Mouse (Mus musculus) heart, embryonic 11.5 days (tissue): ENCODE measurements at regions not wholly inside any gene's neighbourhood (a gene's known extent, or its start where the extent isn't known, plus 50 kb on each side); places are given as distances from the start of the nearest gene placed in this dataset.

Experiments used
- ATAC-seq: fragments of 200-750 bp; cut with Nextera tagmentation; replicated peaks from 2 replicates; pipeline ENCODE4 v1.8.0; 2017; ENCODE audit warnings: moderate library complexity; ENCODE audit not compliant: insufficient number of reproducible peaks, low FRiP score, low TSS enrichment
- H3K27ac ChIP-seq: fragments of 300-500 bp; sonication (generic); 2 replicates; pipeline ENCODE4 v1.5.1; 2014; ENCODE audit warnings: mild to moderate bottlenecking, low read depth, low read length
- H3K27me3 ChIP-seq: fragments of 300-500 bp; sonication (generic); 2 replicates; pipeline ENCODE4 v1.6.1; 2014; ENCODE audit warnings: mild to moderate bottlenecking, low read length, mixed read lengths; ENCODE audit not compliant: control insufficient read depth, insufficient read depth
- H3K36me3 ChIP-seq: fragments of 300-500 bp; sonication (generic); 2 replicates; pipeline ENCODE4 v1.6.1; 2014; ENCODE audit warnings: mild to moderate bottlenecking, low read length, moderate library complexity, mixed read lengths; ENCODE audit not compliant: control insufficient read depth, insufficient read depth
- H3K4me1 ChIP-seq: fragments of 300-500 bp; sonication (generic); 2 replicates; pipeline ENCODE4 v1.6.1; 2014; ENCODE audit warnings: low read length; ENCODE audit not compliant: control insufficient read depth, insufficient read depth
- H3K4me2 ChIP-seq: fragments of 300-500 bp; sonication (generic); 2 replicates; pipeline ENCODE4 v1.6.1; 2014; ENCODE audit warnings: mild to moderate bottlenecking, moderate library complexity
- H3K4me3 ChIP-seq: fragments of 300-500 bp; sonication (generic); 2 replicates; pipeline ENCODE4 v1.5.1; 2014; ENCODE audit warnings: low read depth, low read length
- H3K9ac ChIP-seq: fragments of 300-500 bp; sonication (generic); 2 replicates; pipeline ENCODE4 v1.6.1; 2014; ENCODE audit warnings: mild to moderate bottlenecking, low read depth, low read length, moderate library complexity
- H3K9me3 ChIP-seq: fragments of 300-500 bp; sonication (generic); replicated peaks from 2 replicates; pipeline ENCODE4 v1.6.1; 2016; ENCODE audit warnings: low read length; ENCODE audit not compliant: control insufficient read depth
- WGBS: fragments of 180-500 bp; shearing (Covaris S2); extraction: QIAGEN DNeasy Blood & Tissue Kit; methylation state at CpG from one replicate; pipeline ENCODE4 v1.1.7; 2014; ENCODE audit not compliant: insufficient replicate concordance; 5-methylcytosine and 5-hydroxymethylcytosine counted together

DNA sequence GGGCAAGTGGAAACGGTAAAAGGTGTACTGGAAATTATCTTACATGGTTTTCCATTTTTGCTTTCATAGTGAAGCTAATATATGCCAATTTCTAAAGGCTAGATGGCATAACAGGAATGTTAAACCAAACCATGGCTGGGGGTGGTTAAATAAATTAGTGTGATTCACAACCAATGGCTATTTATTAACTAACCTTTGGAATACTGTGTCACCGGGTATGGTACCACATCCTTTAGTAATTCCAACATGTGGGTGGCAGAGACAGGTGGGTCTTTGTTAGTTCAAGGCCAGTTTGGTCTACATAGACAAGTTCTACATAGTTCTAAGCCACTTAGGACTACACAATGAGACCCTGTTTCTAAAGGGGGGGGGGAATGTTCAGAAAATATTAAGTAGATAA lies 179.8 kb upstream of the Plxnc1 start:
- no peak overlapping the region for H3K4me2 ChIP-seq
- WGBS, result 84% methylated on average over 2 of the region's 2 CpGs
- no peak overlapping the region for H3K9ac ChIP-seq
- H3K27me3 ChIP-seq, result no peaks in the 10 kb centered on the region
- H3K27ac ChIP-seq, result no peak overlapping the region
- H3K9me3 ChIP-seq, result no peaks in the 10 kb centered on the region
- no peaks in the 10 kb centered on the region for H3K36me3 ChIP-seq
- ATAC-seq, result no peak
- no peaks in the 10 kb centered on the region for H3K4me1 ChIP-seq
- H3K4me3 ChIP-seq, result no peak overlapping the region

DNA sequence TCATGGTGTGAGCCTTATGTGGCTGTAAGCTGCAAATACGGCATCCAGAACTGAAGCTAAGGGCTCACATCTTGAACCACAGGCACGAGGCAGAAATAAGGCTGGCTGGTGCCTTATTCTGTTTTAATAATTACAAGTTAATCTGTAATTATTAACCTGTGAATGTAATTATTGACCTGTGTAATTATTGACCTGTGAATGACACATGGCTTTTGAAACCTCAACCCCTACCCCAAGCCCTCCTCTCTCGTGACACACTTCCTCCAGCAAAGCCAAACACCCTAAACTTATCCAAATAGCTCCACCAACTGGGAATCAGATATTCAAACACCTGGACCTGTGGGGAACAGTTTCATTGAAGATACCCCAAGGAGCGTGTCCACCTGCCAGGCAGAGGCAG lies 175.4 kb upstream of the Plxnc1 start:
- peaks cover 20% of the 10 kb centered on the region for H3K4me1 ChIP-seq
- no peaks in the 10 kb centered on the region for H3K36me3 ChIP-seq
- no peak for ATAC-seq
- no peak overlapping the region for H3K27ac ChIP-seq
- 84% methylated on average over 4 of the region's 4 CpGs for WGBS
- H3K9ac ChIP-seq, result no peak overlapping the region
- H3K9me3 ChIP-seq, result no peaks in the 10 kb centered on the region
- H3K27me3 ChIP-seq, result no peaks in the 10 kb centered on the region
- H3K4me2 ChIP-seq, result no peak overlapping the region
- no peak overlapping the region for H3K4me3 ChIP-seq

DNA sequence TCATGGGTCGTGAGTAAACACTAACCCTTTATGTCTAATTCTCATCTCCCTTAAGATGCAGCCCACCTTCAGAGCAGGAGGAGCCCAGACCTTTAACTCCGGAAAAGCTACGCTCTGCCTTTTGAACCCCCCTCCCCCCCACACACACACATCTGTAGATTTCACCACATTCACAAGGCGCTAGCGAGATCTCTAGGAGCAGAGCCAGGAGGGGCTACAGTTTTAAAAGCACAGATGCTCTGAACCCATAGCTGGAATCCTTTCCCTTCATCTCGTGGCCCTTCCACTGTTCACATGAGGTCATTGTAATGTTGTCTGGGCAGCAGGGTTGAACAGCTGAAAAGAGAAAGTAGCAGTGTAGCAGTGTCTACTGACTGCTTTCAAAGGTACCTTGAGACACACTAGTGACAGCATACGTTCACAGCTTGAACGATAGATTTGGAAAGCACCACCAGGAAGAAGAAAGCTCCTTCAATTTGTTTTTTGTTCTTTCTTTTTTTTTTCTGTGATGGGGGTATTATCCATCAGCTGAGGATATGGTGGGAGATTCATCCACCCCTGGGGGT lies 174.2 kb upstream of the Plxnc1 start:
- no peak overlapping the region for H3K4me2 ChIP-seq

DNA sequence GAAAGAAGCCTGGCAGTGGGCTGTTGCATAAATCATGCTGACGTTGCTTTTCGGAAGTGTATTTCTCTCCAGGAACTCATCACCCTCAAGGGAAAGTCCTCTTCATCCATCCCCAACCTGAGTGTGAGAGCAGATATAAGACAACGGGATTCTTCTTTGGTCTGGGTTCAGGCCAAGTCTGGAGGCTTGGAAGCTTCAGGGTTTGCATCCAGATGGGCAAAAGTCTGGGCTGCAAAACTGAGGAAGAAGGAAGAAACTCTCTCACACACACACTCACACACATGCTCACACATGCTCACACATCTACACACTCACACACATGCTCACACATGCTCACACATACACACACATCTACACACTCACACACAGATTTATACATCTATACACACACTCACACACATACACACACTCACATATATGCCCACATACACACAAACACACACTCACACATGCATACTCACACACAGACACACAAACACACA lies 173.1 kb upstream of the Plxnc1 start:
- H3K27ac ChIP-seq, result peak overlapping the region; percentile 60; the same call in 1 of the 2 replicates
- 24% methylated on average over 3 of the region's 3 CpGs for WGBS
- no peak overlapping the region for H3K4me2 ChIP-seq
- peak; percentile 64; the same call in 1 of the 2 replicates for ATAC-seq
- no peak overlapping the region for H3K4me3 ChIP-seq
- no peaks in the 10 kb centered on the region for H3K36me3 ChIP-seq
- no peaks in the 10 kb centered on the region for H3K9me3 ChIP-seq
- H3K4me1 ChIP-seq, result peaks cover 20% of the 10 kb centered on the region
- no peaks in the 10 kb centered on the region for H3K27me3 ChIP-seq
- no peak overlapping the region for H3K9ac ChIP-seq

More for the DNA sequence above, 174.2 kb upstream of the Plxnc1 start:
- Histone ChIP-seq H3K27me3 (no peaks in the 10 kb centered on the region), H3K9ac (no peak overlapping the region), H3K9me3 (no peaks in the 10 kb centered on the region), H3K4me3 (no peak overlapping the region), H3K4me1 (peaks cover 20% of the 10 kb centered on the region), H3K27ac (no peak overlapping the region), H3K36me3 (no peaks in the 10 kb centered on the region)
- ATAC-seq, result no peak
- WGBS, result 47% methylated on average over 8 of the region's 8 CpGs

GRCm38 (mm10) chr10:95117041-95117730 lies 172.6 kb upstream of the Plxnc1 start:
- no peak overlapping the region for H3K4me3 ChIP-seq
- H3K27me3 ChIP-seq, result no peaks in the 10 kb centered on the region
- H3K9ac ChIP-seq, result no peak overlapping the region
- H3K4me2 ChIP-seq, result no peak overlapping the region
- no peak; the same call in 1 of the 2 replicates for ATAC-seq
- H3K36me3 ChIP-seq, result no peaks in the 10 kb centered on the region
- H3K9me3 ChIP-seq, result no peaks in the 10 kb centered on the region
- H3K27ac ChIP-seq, result peak overlapping the region; percentile 3; the same call in 1 of the 2 replicates
- H3K4me1 ChIP-seq, result peaks cover 20% of the 10 kb centered on the region
- 52% methylated on average over 6 of the region's 6 CpGs for WGBS

DNA sequence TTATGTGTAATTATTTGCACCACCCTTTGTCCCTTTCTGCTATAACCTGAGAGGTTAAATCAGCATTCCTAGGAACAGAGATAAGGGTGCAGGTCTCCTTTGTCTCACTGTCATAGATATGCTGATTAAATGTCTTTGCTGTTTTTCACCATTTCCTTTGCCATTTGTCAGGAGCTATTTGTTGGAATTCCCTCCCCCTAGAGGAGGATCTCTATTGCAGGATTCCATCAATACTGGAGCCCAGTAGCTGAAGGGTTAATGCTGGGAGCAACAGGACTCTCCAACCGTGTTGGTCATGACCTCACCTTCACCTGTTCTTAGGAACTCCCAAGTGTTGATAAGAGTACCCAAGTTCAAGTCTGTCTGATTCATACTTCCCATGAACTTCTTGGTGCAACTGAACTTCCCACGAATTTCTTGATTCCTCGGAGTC lies 172.0 kb upstream of the Plxnc1 start:
- no peak for ATAC-seq
- H3K27ac ChIP-seq, result 0 out of 2 replicates have a peak overlapping the region, but pooled peaks have one; percentile 3
- H3K27me3 ChIP-seq, result no peaks in the 10 kb centered on the region
- no peaks in the 10 kb centered on the region for H3K36me3 ChIP-seq
- no peak overlapping the region for H3K4me3 ChIP-seq
- H3K4me1 ChIP-seq, result peaks cover 20% of the 10 kb centered on the region
- H3K9me3 ChIP-seq, result no peaks in the 10 kb centered on the region
- no peak overlapping the region for H3K4me2 ChIP-seq
- H3K9ac ChIP-seq, result no peak overlapping the region
- 43% methylated on average over 3 of the region's 3 CpGs for WGBS

GRCm38 (mm10) chr10:95112837-95113388 lies 168.3 kb upstream of the Plxnc1 start:
- Histone ChIP-seq H3K27me3 (no peaks in the 10 kb centered on the region), H3K9me3 (no peaks in the 10 kb centered on the region), H3K9ac (no peak overlapping the region), H3K27ac (no peak overlapping the region), H3K4me2 (no peak overlapping the region), H3K4me1 (peaks cover 12% of the 10 kb centered on the region), H3K4me3 (no peak overlapping the region), H3K36me3 (no peaks in the 10 kb centered on the region)
- no peak for ATAC-seq
- 61% methylated on average over 9 of the region's 9 CpGs for WGBS

GRCm38 (mm10) chr10:95112231-95112774 lies 167.7 kb upstream of the Plxnc1 start:
- H3K4me1 ChIP-seq, result peaks cover 6% of the 10 kb centered on the region
- H3K36me3 ChIP-seq, result no peaks in the 10 kb centered on the region
- no peaks in the 10 kb centered on the region for H3K9me3 ChIP-seq
- no peak overlapping the region for H3K4me2 ChIP-seq
- 60% methylated on average over 14 of the region's 14 CpGs for WGBS
- H3K4me3 ChIP-seq, result no peak overlapping the region
- H3K27me3 ChIP-seq, result no peaks in the 10 kb centered on the region
- no peak overlapping the region for H3K9ac ChIP-seq
- H3K27ac ChIP-seq, result no peak overlapping the region
- ATAC-seq, result no peak
